Mouse (Mus musculus) embryonic stem cell, embryonic (primary cell): ENCODE data around the gene Nsun2.

ENCODE experiments used
- CTCF ChIA-PET, 4 experiments: fragments of 300-600 bp in 2 of 4; fragments of 350-600 bp in 2 of 4; sonication (Branson Sonifier 250); formaldehyde crosslinking; loops; one replicate each; lab custom pipeline; 2022; ENCODE audit warnings: inconsistent platforms in 2 of 4; lab: Charles Lee
- POLR2A ChIA-PET, 4 experiments: fragments of 300-600 bp in 2 of 4; fragments of 350-600 bp in 2 of 4; sonication (Branson Sonifier 250); formaldehyde crosslinking; loops; one replicate each; lab custom pipeline; 2022; ENCODE audit warnings: antibody characterized with exemption in 4 of 4, inconsistent platforms in 1 of 4; lab: Charles Lee

The Nsun2 gene

DNA sequence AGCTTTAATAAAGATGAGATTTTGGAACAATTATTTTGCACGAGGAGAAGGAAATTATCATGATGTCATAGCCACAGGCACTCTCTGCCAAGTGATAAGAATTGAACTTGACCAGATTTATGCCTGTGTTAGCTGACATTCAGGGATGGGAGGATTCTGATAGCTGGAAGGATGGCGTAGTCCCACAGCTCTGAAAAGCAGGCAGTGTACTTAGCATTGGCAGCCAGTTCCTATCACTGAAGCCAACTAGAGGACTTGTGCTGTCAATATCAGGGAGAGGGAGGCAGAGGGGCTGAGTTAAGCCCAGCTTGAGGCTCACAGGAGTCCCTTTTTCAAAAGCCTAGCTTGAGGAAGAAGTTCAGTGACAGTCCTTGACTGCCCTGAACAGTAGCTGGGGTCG, 91.0 kb downstream of the Nsun2 start:
- CTCF ChIA-PET: interaction anchor here in 3 of 4 experiments (0.6 to 1.8 kb wide), 4 partner anchors 12 to 31 kb away, joined by 3 to 5 read pairs (median 3); no protein-coding TSS in a partner anchor
- POLR2A ChIA-PET: interaction anchor here (0.7 to 16.6 kb wide), 14 partner anchors 8 to 971 kb away, joined by 3 to 250 read pairs (median 4); partner anchors contain the start of gene Srd5a1 (in 3 of the 4)

DNA sequence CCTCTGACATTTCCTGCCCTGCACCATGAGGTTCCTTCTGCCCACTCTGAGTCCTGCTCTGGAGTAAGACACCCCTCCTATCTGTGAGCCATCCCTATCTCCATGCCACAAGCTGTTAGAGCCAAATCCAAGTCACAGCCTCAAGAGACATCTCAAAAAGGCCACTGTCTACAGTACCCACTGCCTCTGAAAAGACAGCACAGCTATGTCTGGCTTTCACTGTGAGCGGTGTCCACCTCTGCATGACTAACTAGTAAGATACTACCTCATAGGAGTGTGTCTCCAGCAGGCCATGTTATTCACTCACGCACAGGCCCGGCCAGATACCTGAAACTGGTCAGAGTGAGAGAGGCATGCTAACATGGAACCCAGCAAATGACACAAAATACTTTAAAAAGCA, 94.4 kb downstream of the Nsun2 start:
- ChIA-PET POLR2A (interaction anchor here in 2 of 4 experiments (0.6 to 17.6 kb wide), 7 partner anchors 5 to 103 kb away, joined by 3 to 250 read pairs (median 80); partner anchors contain the start of gene Srd5a1 (in 2 of the 2)), CTCF (no interaction called here)

DNA sequence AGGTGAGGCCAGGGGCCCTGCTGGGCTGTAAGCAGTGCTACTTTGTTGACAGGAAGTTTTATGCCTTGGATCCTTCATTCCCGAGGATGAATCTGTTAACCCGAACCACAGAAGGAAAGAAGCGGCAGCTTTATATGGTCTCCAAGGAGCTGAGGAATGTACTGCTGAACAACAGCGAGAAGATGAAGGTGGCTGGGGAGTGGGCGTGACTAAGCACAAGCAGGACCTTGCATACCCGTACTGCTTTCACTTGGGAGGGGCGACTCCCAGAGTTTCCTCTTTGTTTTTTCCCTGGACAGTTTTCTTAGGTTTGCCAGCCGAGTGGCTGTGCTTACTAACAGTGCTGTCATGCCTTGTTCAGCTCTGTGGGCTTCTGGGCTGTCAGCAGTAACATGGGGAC, 97.0 kb downstream of the Nsun2 start:
- CTCF ChIA-PET: interaction anchor here in 1 of 4 experiments (1.1 kb wide), 1 partner anchor 25 kb away, joined by 3 read pairs; no protein-coding TSS in a partner anchor
- POLR2A ChIA-PET: interaction anchor here in 3 of 4 experiments (0.6 to 17.6 kb wide), 8 partner anchors 5 to 1069 kb away, joined by 3 to 250 read pairs (median 14); partner anchors contain the start of gene Srd5a1 (in 2 of the 3)

DNA sequence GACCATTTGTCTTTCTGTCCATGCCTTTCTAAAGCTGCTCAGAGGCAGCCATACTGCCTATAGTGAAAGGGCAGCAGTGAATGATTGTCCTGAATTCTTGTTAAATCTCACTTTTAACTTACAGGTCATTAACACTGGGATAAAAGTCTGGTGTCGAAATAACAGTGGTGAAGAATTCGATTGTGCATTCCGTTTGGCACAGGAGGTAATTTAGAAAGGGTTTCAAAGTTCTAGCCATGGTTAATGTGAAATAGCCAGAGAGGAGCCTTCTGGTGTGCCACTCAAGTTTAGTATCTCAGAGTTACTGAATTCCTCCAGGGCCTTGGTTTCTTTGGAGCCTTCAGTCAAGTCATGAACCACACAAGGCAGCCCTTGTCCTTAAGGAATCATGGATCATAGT, 97.6 kb downstream of the Nsun2 start:
- ChIA-PET POLR2A (interaction anchor here in 3 of 4 experiments (0.6 to 17.6 kb wide), 7 partner anchors 4 to 1070 kb away, joined by 3 to 250 read pairs (median 21); partner anchors contain the start of gene Srd5a1 (in 2 of the 3)), CTCF (no interaction called here)

DNA sequence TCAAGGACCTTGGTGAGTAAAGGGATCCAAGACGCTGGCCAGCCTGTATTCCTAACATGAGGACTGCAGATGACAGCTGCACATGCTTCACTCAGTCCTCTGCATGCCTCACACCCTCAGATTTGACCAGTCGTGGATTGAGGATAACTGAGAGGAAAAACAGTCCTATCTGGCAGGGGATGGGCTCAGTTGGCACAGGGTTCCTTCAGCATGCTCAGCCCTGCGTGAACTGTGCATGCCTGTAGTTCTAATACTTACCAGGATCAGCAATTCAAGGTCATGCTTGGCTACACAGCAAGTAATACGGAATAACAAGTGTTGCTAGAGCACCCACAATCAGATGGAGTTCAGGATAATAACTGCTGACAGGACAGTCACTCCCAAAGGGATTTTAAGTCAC, 98.1 kb downstream of the Nsun2 start:
- CTCF ChIA-PET: no interaction called here
- POLR2A ChIA-PET: interaction anchor here in 1 of 4 experiments (12.1 to 17.6 kb wide), 2 partner anchors 9 to 19 kb away, joined by 118 to 250 read pairs; partner anchors contain the start of gene Srd5a1

DNA sequence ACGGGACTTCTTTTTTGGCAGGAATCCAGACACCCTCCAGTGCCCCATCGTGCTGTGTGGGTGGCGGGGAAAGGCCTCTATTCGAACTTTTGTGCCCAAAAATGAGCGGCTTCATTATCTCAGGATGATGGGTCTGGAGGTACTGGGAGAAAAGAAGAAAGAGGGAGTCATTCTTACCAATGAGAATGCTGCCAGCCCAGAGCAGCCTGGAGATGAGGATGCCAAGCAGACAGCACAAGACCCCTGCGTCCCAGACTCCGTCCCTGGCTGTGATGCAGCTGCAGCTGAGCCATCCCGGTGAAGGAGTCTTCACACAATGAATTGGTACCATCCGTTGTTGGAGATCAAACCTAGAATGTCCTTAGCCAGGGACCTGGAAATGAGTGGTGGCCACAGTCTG, 100.0 kb downstream of the Nsun2 start:
- ChIA-PET POLR2A (interaction anchor here (1.1 to 17.6 kb wide), 5 partner anchors 10 to 116 kb away, joined by 3 to 250 read pairs (median 3); partner anchors contain the start of gene Srd5a1 (in 2 of the 4)), CTCF (no interaction called here)

DNA sequence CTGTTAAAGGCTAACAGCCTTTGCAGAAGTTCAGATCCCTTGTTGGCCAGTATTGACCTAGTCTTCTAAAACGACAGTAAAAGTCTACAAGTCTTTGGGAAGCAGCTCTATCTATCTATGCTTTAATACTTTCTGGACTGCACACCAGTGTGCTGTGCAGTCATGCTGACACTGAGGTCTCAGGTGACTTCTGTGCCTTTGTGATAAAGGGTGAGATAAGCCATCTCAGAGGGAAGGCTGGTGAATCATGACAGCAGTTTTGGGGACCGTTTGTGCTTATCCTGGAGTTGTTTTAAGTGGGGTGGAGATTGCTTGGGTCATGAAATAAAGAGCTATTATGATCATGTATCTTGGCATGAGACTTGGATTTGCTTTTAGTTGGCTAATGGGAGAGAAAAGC, 100.4 kb downstream of the Nsun2 start:
- POLR2A ChIA-PET: interaction anchor here (1.1 to 17.6 kb wide), 7 partner anchors 9 to 117 kb away, joined by 3 to 250 read pairs (median 3); partner anchors contain the start of gene Srd5a1 (in 2 of the 4)
- CTCF ChIA-PET: no interaction called here

DNA sequence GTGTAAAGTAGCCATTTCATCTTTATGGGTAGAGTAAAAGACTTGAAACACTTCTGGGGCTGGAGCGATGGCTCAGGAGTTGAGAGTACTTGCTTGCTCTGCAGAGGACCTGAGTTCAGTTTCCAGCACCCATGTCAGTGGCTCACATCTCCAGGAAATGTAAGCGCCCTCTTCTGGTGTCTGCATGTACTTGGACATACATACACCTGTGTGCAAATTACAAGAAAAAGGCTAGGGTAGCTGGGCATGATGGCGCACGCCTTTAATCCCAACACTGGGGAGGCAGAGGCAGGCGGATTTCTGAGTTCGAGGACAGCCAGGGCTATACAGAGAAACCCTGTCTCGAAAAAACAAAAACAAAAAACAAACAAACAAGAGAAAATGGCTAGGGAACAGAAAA, 102.3 kb downstream of the Nsun2 start:
- ChIA-PET POLR2A (interaction anchor here in 2 of 4 experiments (0.5 to 17.6 kb wide), 3 partner anchors 13 to 24 kb away, joined by 3 to 250 read pairs (median 10); partner anchors contain the start of gene Srd5a1 (in 1 of the 2)), CTCF (interaction anchor here in 2 of 4 experiments (0.6 to 1.6 kb wide), 5 partner anchors 10 to 25 kb away, joined by 3 to 6 read pairs (median 4); partner anchors contain the start of gene Srd5a1 (in 1 of the 2))

DNA sequence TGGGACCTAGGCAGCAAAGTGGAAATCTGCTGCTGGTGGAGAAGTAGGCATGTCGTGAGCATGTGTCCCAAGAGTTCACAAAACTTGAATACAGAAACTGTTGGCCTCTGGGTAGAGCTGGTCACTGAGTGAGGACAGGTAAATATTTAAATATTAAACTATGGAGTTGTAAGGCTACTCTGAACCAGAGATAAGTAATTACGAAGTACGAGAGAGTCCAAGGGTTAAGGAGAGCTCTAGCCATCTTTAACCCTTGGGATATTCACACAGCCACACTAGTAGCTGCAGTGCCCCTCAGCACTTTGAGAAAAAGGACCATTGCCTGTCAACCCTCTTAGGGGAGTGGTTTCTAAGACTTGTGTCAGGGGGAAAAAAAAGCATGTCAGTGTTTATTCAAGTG, 102.8 kb downstream of the Nsun2 start:
- POLR2A ChIA-PET: interaction anchor here in 3 of 4 experiments (0.7 to 17.6 kb wide), 5 partner anchors 13 to 848 kb away, joined by 3 to 250 read pairs (median 5); partner anchors contain the start of gene Srd5a1 (in 2 of the 3)
- CTCF ChIA-PET: interaction anchor here in 2 of 4 experiments (0.6 to 1.6 kb wide), 5 partner anchors 11 to 25 kb away, joined by 3 to 6 read pairs (median 4); partner anchors contain the start of gene Srd5a1 (in 1 of the 2)

DNA sequence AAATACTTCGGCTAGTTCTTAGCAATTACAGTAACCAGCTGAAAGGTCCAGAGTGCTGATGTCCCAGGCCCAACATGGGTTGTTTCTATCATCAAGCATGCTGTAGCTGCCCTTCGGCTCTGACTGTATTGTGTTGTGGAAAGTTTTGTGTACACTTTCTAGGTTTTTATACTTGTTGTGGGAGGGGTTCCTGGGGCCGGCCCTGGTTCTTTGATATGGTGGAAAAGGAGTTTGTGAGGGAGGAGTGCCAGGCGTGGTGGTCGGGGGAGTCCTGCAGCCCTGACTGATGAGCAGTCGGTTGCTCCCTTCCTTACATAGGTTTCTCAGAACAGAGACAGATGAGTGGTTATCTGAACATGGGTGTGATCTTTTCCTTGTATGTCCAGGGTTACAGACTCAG, 103.3 kb downstream of the Nsun2 start:
- CTCF ChIA-PET: interaction anchor here in 1 of 4 experiments (1.6 kb wide), 1 partner anchor 11 kb away, joined by 5 read pairs; no protein-coding TSS in a partner anchor
- POLR2A ChIA-PET: interaction anchor here in 3 of 4 experiments (0.7 to 17.6 kb wide), 5 partner anchors 14 to 848 kb away, joined by 3 to 250 read pairs (median 5); partner anchors contain the start of gene Srd5a1 (in 2 of the 3)

DNA sequence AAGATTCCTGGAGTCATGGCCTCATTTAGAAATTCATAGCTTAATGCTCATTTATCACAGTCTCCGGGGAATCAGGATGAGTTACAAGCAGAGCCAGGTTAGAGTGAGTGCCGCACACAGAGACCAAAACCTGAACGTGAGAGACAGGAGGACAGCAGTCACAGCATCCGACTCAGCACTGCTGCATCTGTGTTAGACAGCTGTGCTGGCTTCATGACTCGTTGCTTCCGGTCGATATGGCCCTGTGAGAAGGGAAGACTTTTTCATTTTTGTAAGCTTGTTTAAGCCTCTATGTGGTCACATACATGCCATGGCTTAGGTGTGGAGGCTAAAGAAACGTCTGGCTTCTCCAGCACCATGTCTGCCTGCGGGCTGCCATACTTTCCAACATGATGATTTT, 104.1 kb downstream of the Nsun2 start:
- ChIA-PET CTCF (interaction anchor here in 1 of 4 experiments (0.9 kb wide), 1 partner anchor 144 kb away, joined by 3 read pairs; no protein-coding TSS in a partner anchor), POLR2A (interaction anchor here in 2 of 4 experiments (0.6 to 17.6 kb wide), 5 partner anchors 15 to 173 kb away, joined by 3 to 250 read pairs (median 5); partner anchors contain the start of gene Srd5a1 (in 1 of the 2))

DNA sequence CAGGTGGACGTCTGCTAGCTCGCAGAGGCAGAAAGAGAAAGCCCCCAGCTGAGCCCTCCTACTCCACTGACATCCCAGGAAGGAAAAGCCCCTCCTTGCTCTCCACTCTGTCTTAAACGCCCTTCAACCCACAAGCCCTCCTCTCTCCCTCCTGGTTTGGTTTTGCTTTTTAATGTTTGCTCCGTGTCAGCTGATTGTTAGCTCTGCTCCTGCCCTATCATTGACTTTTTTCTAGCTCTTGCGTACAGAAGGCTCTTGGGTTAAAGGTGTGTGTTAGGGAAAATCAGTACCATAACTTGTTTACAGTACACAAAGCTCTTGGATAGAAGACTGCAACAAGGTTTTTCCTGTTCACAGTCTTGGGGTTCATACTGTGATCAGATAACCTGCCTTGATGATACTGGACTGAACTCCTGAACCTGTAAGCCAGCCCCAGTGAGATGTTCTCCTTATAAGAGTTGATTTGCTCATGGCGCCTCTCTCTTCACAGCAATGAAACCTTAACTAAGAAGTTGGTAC, 104.6 kb downstream of the Nsun2 start:
- CTCF ChIA-PET: interaction anchor here in 1 of 4 experiments (0.9 kb wide), 1 partner anchor 145 kb away, joined by 3 read pairs; no protein-coding TSS in a partner anchor
- POLR2A ChIA-PET: interaction anchor here in 2 of 4 experiments (0.6 to 17.6 kb wide), 5 partner anchors 15 to 173 kb away, joined by 3 to 250 read pairs (median 4); partner anchors contain the start of gene Srd5a1 (in 1 of the 2)

DNA sequence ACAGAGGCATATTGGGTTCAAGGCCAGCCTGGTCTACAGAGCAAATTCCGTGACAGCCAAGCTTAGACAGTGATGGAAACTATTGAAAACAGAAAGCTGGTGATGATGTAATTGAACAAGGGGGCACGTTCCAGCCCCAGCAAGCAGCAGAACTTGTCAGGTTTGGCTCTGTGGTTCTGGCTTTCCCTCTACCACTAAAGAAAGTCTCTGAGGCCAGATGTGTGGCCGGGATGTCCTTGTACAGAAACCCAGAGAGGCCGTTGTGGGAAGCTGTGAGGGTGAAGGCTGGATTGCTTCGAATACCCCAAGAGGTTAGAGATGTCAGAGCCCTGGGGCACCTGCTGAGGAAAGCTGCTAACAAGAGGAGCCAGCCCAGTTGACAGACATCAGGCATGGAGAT, 105.7 kb downstream of the Nsun2 start:
- ChIA-PET POLR2A (interaction anchor here in 1 of 4 experiments (0.9 to 17.6 kb wide), 3 partner anchors 16 to 84 kb away, joined by 4 to 250 read pairs (median 4); no protein-coding TSS in a partner anchor), CTCF (no interaction called here)

DNA sequence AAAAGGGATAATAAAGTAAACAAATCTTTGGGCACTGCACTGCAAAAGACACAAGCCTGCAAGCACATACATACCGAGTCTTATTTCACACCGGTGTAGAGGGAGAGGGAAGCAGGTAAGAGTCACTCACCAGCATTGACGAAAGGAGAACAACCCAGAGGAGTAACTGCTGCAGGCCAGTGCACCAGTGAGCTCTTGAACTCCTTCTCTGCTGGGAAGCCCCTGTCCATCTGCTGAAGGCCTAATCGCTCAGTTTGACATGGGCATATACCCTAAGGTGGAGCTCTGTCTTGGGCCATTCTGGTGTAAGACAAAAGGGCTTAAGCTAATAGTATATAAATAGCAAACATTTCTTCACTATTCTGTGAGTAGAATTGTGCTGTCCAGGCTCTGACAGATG, 106.6 kb downstream of the Nsun2 start:
- POLR2A ChIA-PET: interaction anchor here in 2 of 4 experiments (0.5 to 17.6 kb wide), 7 partner anchors 9 to 134 kb away, joined by 3 to 250 read pairs (median 3); partner anchors contain the start of gene Srd5a1 (in 1 of the 2)
- CTCF ChIA-PET: interaction anchor here in 1 of 4 experiments (0.5 kb wide), 1 partner anchor 957 kb away, joined by 3 read pairs; no protein-coding TSS in a partner anchor

DNA sequence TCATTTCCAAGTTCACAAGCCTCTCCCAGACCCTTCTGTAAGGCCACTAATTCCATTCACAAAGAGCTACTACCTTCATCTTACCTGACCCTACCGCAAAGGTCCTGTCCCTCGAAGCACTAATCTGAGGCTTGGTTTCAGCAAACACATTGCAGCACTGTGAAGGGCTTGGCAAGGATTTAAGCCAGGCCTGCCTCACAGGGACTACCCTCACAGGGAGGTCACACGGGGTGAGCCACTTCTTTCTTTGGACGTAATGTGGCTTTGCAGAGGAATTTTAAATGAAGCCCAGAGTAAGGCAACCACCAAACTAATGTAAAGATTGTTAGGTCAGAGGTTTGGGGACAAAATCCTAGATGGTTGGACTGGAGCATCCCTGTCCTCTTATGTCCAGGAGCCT, 107.0 kb downstream of the Nsun2 start:
- POLR2A ChIA-PET: interaction anchor here in 2 of 4 experiments (0.6 to 17.6 kb wide), 5 partner anchors 10 to 133 kb away, joined by 3 to 250 read pairs (median 3); partner anchors contain the start of gene Srd5a1 (in 1 of the 2)
- CTCF ChIA-PET: interaction anchor here in 1 of 4 experiments (0.5 kb wide), 1 partner anchor 956 kb away, joined by 3 read pairs; no protein-coding TSS in a partner anchor

DNA sequence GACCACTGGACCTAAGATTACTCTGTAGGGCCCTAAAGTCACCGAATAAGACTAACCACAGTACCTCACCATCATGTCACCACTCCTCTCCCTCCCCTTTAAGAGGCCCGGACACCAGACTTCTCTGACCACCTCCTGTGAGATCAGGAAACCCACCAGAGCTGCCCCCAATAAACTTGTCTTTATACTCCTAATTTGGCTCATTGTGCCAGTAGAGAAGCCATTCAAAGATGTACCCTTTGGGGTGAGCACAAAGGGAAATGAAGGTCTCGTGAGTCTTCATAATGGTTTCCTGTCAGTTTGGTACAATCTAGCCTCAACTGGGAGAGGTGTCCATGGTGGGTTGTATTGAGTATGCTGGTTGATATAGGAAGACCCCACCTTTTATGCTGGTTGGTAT, 107.5 kb downstream of the Nsun2 start:
- POLR2A ChIA-PET: interaction anchor here in 1 of 4 experiments (0.6 to 17.6 kb wide), 2 partner anchors 18 to 133 kb away, joined by 4 to 250 read pairs; no protein-coding TSS in a partner anchor
- CTCF ChIA-PET: no interaction called here

DNA sequence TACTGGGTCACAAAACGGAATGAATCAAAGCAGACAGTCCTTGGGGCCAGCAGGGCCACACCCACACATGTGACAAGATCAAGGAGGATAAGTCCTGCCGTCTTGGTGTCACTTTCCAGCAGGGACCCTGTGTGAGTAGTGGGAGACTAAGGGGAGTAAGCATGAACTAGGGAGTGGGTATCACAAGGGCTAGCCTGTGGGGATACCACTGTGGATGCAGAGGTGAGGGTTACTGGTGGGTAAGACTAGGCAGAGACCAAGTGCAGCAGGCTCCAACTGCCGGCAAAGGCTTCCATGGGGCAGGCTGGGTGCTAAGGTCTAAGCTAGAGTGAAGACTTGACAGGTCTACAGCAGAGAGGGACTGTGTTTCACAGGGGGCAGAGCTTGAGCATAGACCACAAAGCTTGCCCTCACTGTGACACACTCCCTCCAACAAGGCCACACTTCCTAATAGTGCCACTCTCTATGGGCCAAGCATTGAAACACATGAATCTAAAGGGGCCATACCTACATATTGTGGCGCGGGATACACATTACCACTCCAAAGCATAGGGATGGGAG, 109.2 kb downstream of the Nsun2 start:
- POLR2A ChIA-PET: interaction anchor here in 3 of 4 experiments (1.0 to 17.6 kb wide), 5 partner anchors 20 to 32 kb away, joined by 3 to 250 read pairs (median 3); partner anchors contain the start of gene Srd5a1 (in 2 of the 3)
- CTCF ChIA-PET: interaction anchor here in 1 of 4 experiments (0.5 kb wide), 1 partner anchor 13 kb away, joined by 3 read pairs; no protein-coding TSS in a partner anchor

DNA sequence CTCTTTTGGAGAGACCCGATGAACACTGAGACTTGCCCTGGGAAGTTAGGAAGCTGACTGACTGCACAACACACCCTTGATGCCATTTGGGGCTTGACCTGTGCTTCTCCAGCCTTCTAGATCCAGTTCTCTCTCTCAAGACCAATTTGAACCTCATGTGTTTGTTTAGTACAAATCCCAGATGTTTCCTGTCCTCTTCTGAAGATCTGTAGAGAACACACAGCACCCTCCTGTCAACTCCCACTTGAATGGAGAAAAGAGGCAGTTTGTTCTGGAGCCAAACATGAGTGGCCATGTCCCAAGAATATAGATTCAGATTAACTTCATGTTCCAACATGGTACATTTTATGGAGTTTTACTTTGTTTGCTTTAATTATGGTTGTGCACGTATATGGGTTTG, 110.4 kb downstream of the Nsun2 start:
- CTCF ChIA-PET: no interaction called here

More for the DNA sequence above, 110.4 kb downstream of the Nsun2 start:
- POLR2A ChIA-PET: interaction anchor here in 2 of 4 experiments (0.6 to 17.6 kb wide), 5 partner anchors 21 to 83 kb away, joined by 3 to 250 read pairs (median 3); partner anchors contain the start of gene Srd5a1 (in 2 of the 2)
